Mouse (Mus musculus): Measurements from ENCODE around the gene Raly.

GRCm38 (mm10) chr2:154769930-154770329 is 21.0 kb upstream of the Raly start, which contains the start of gene Gm14214:
- TF ChIP-seq POLR2A (IDR thresholded peaks at IDR 0.05; ENCODE audit: extremely low read depth, insufficient read depth, low read length), result no peak
- no peak for TF ChIP-seq CTCF (IDR thresholded peaks at IDR 0.05; ENCODE audit: extremely low read depth, insufficient read depth, low read length)
